Mouse (Mus musculus) hindbrain, embryonic 13.5 days (tissue): ENCODE results near the gene Ppfibp1. TPM values are rescaled to one million over a fixed set of nuclear protein-coding genes. Genes with fewer than 3 reads are reported as not detected.

Experiments
- ATAC-seq: fragments of 200-750 bp; cut with Nextera tagmentation; 2 replicates; pipeline ENCODE4 v1.8.0; 2017; ENCODE audit warnings: moderate TSS enrichment; ENCODE audit not compliant: low FRiP score
- H3K27ac ChIP-seq: fragments of 300-500 bp; sonication (generic); 2 replicates; pipeline ENCODE4 v1.5.1; 2015; ENCODE audit warnings: inconsistent platforms, mild to moderate bottlenecking, moderate library complexity
- H3K27me3 ChIP-seq: fragments of 300-500 bp; sonication (generic); 2 replicates; pipeline ENCODE4 v1.6.1; 2015; ENCODE audit warnings: mild to moderate bottlenecking, inconsistent platforms
- H3K36me3 ChIP-seq: fragments of 300-500 bp; sonication (generic); 2 replicates; pipeline ENCODE4 v1.6.1; 2015; ENCODE audit warnings: mild to moderate bottlenecking, inconsistent platforms
- H3K4me1 ChIP-seq: fragments of 300-500 bp; sonication (generic); replicated peaks from 2 replicates; pipeline ENCODE4 v1.6.1; 2015; ENCODE audit warnings: inconsistent platforms
- H3K4me2 ChIP-seq: fragments of 300-500 bp; sonication (generic); 2 replicates; pipeline ENCODE4 v1.6.1; 2015; ENCODE audit warnings: inconsistent platforms, mild to moderate bottlenecking, moderate library complexity
- H3K4me3 ChIP-seq: fragments of 300-500 bp; sonication (generic); 2 replicates; pipeline ENCODE4 v1.5.1; 2015; ENCODE audit warnings: mild to moderate bottlenecking, inconsistent platforms
- H3K9ac ChIP-seq: fragments of 300-500 bp; sonication (generic); 2 replicates; pipeline ENCODE4 v1.6.1; 2015; ENCODE audit warnings: mild to moderate bottlenecking, inconsistent platforms
- H3K9me3 ChIP-seq: fragments of 300-500 bp; sonication (generic); 2 replicates; pipeline ENCODE4 v1.6.1; 2016; ENCODE audit warnings: inconsistent platforms
- whole genome bisulfite sequencing: fragments of 180-500 bp; shearing (Covaris S2); methylation state at CpG from one replicate; pipeline ENCODE4 v1.1.7; 2015; 5-methylcytosine and 5-hydroxymethylcytosine counted together
- polyA plus RNA-seq: library from polyadenylated mRNA; unstranded; fragments of >200 nt; fragmentation: Nextera tagmentation; extraction: Ambion mirVana; gene quantifications from 2 replicates; pipeline ENCODE4 v1.2.1, GENCODE M21; 2015

Gene Ppfibp1
- polyA plus RNA-seq: 14.7 and 16.9 TPM in 2 replicates

GRCm38 (mm10) chr6:146887958-146888659 is at the start of gene Ppfibp1:
Ppfibp1 (plus strand) TSS chr6:146888487.
- 0 out of 2 replicates have a peak within 1 kb of the TSS, but pooled peaks have one; percentile 42 for H3K27ac ChIP-seq

GRCm38 (mm10) chr6:146838863-146839262 is 49.4 kb upstream of the Ppfibp1 start:
- Histone ChIP-seq H3K9ac (no peak overlapping the region), H3K4me2 (no peak overlapping the region), H3K4me1 (0 out of 2 replicates have a peak, but pooled peaks cover 5% of the 10 kb centered on the region), H3K9me3 (no peaks in the 10 kb centered on the region), H3K27ac (no peak overlapping the region), H3K27me3 (no peaks in the 10 kb centered on the region), H3K36me3 (no peaks in the 10 kb centered on the region), H3K4me3 (no peak overlapping the region)
- no peak for ATAC-seq
- 96% methylated on average over 4 of the region's 4 CpGs for WGBS

More at GRCm38 (mm10) chr6:146887958-146888659, at the start of gene Ppfibp1:
- under 1% methylated on average over 56 of the region's 80 CpGs for WGBS
- H3K4me3 ChIP-seq: peak within 1 kb of the TSS; percentile 69
- H3K9ac ChIP-seq: peak within 1 kb of the TSS; percentile 80
- H3K36me3 ChIP-seq: no peaks in the 10 kb centered on the region
- ATAC-seq: peak; percentile 97
- no peaks in the 10 kb centered on the region for H3K9me3 ChIP-seq
- peaks cover 20% of the 10 kb centered on the region; the same call in 1 of the 2 replicates for H3K4me1 ChIP-seq
- H3K4me2 ChIP-seq: peak within 1 kb of the TSS; percentile 79
- H3K27me3 ChIP-seq: peaks cover 15% of the 10 kb centered on the region

- no peak for ATAC-seq
- no peaks in the 10 kb centered on the region for H3K36me3 ChIP-seq
- no peak overlapping the region for H3K9ac ChIP-seq
- H3K9me3 ChIP-seq: no peaks in the 10 kb centered on the region
- no peak overlapping the region for H3K4me2 ChIP-seq
- H3K4me3 ChIP-seq: no peak overlapping the region
- 0 out of 2 replicates have a peak, but pooled peaks cover 4% of the 10 kb centered on the region for H3K4me1 ChIP-seq
- no peaks in the 10 kb centered on the region for H3K27me3 ChIP-seq
- H3K27ac ChIP-seq: no peak overlapping the region
- 82% methylated on average over 6 of the region's 6 CpGs for WGBS
Observed at GRCm38 (mm10) chr6:146844867-146845266, 43.4 kb upstream of the Ppfibp1 start.

- Histone ChIP-seq H3K36me3 (no peaks in the 10 kb centered on the region), H3K9ac (no peak overlapping the region), H3K4me3 (no peak overlapping the region), H3K4me2 (no peak overlapping the region), H3K4me1 (0 out of 2 replicates have a peak, but pooled peaks cover 4% of the 10 kb centered on the region), H3K27me3 (no peaks in the 10 kb centered on the region), H3K9me3 (no peaks in the 10 kb centered on the region), H3K27ac (no peak overlapping the region)
- ATAC-seq: no peak
- 74% methylated on average over 5 of the region's 5 CpGs for WGBS
Observed at GRCm38 (mm10) chr6:146845347-146845746, 42.9 kb upstream of the Ppfibp1 start.

GRCm38 (mm10) chr6:146845961-146846750 is 42.1 kb upstream of the Ppfibp1 start:
- Histone ChIP-seq H3K4me1 (0 out of 2 replicates have a peak, but pooled peaks cover 4% of the 10 kb centered on the region), H3K4me2 (no peak overlapping the region), H3K36me3 (no peaks in the 10 kb centered on the region), H3K27me3 (no peaks in the 10 kb centered on the region), H3K9ac (no peak overlapping the region), H3K27ac (no peak overlapping the region; the same call in 1 of the 2 replicates), H3K9me3 (no peaks in the 10 kb centered on the region), H3K4me3 (no peak overlapping the region)
- 72% methylated on average over 15 of the region's 15 CpGs for WGBS
- ATAC-seq: peak; percentile 43; the same call in 1 of the 2 replicates

- no peak overlapping the region for H3K9ac ChIP-seq
- 0 out of 2 replicates have a peak, but pooled peaks cover 4% of the 10 kb centered on the region for H3K4me1 ChIP-seq
- WGBS: 81% methylated on average over 3 of the region's 3 CpGs
- ATAC-seq: no peak
- no peaks in the 10 kb centered on the region for H3K9me3 ChIP-seq
- H3K4me3 ChIP-seq: no peak overlapping the region
- no peaks in the 10 kb centered on the region for H3K27me3 ChIP-seq
- H3K4me2 ChIP-seq: no peak overlapping the region
- no peak overlapping the region for H3K27ac ChIP-seq
- H3K36me3 ChIP-seq: no peaks in the 10 kb centered on the region
Observed at GRCm38 (mm10) chr6:146847402-146847801, 40.9 kb upstream of the Ppfibp1 start.

GRCm38 (mm10) chr6:146848281-146848680 is 40.0 kb upstream of the Ppfibp1 start:
- Histone ChIP-seq H3K4me1 (0 out of 2 replicates have a peak, but pooled peaks cover 4% of the 10 kb centered on the region), H3K9me3 (no peaks in the 10 kb centered on the region), H3K36me3 (no peaks in the 10 kb centered on the region), H3K4me3 (no peak overlapping the region), H3K9ac (no peak overlapping the region), H3K27me3 (no peaks in the 10 kb centered on the region), H3K4me2 (no peak overlapping the region), H3K27ac (no peak overlapping the region)
- 93% methylated on average over 3 of the region's 3 CpGs for WGBS
- no peak for ATAC-seq

GRCm38 (mm10) chr6:146850050-146850449 is 38.2 kb upstream of the Ppfibp1 start, which contains the start of gene Smco2:
Smco2 (plus strand) TSS chr6:146850104.
- Histone ChIP-seq H3K27me3 (no peaks in the 10 kb centered on the region), H3K4me2 (no peak within 1 kb of the TSS), H3K4me3 (no peak within 1 kb of the TSS), H3K27ac (no peak within 1 kb of the TSS), H3K4me1 (0 out of 2 replicates have a peak, but pooled peaks cover 3% of the 10 kb centered on the region), H3K9ac (no peak within 1 kb of the TSS), H3K36me3 (no peaks in the 10 kb centered on the region), H3K9me3 (no peaks in the 10 kb centered on the region)
- WGBS: 70% methylated on average over 4 of the region's 4 CpGs
- ATAC-seq: no peak

GRCm38 (mm10) chr6:146851916-146852315 is 36.4 kb upstream of the Ppfibp1 start:
- H3K36me3 ChIP-seq: no peaks in the 10 kb centered on the region
- no peak for ATAC-seq
- no peaks in the 10 kb centered on the region for H3K27me3 ChIP-seq
- H3K9ac ChIP-seq: no peak overlapping the region
- H3K4me2 ChIP-seq: no peak overlapping the region
- WGBS: 90% methylated on average over 3 of the region's 3 CpGs
- H3K27ac ChIP-seq: no peak overlapping the region
- H3K4me3 ChIP-seq: no peak overlapping the region
- H3K4me1 ChIP-seq: no peaks in the 10 kb centered on the region
- H3K9me3 ChIP-seq: no peaks in the 10 kb centered on the region

GRCm38 (mm10) chr6:146852739-146853138 is 35.5 kb upstream of the Ppfibp1 start:
- Histone ChIP-seq H3K9ac (no peak overlapping the region), H3K4me3 (no peak overlapping the region), H3K4me1 (no peaks in the 10 kb centered on the region), H3K27me3 (no peaks in the 10 kb centered on the region), H3K9me3 (no peaks in the 10 kb centered on the region), H3K36me3 (no peaks in the 10 kb centered on the region), H3K27ac (no peak overlapping the region), H3K4me2 (no peak overlapping the region)
- WGBS: 87% methylated on average over 4 of the region's 4 CpGs
- ATAC-seq: no peak

- H3K9me3 ChIP-seq: no peaks in the 10 kb centered on the region
- H3K4me2 ChIP-seq: no peak overlapping the region
- H3K27ac ChIP-seq: no peak overlapping the region
- no peak overlapping the region for H3K4me3 ChIP-seq
- no peaks in the 10 kb centered on the region for H3K27me3 ChIP-seq
- ATAC-seq: no peak
- no peaks in the 10 kb centered on the region for H3K36me3 ChIP-seq
- H3K9ac ChIP-seq: no peak overlapping the region
- no peaks in the 10 kb centered on the region for H3K4me1 ChIP-seq
- 93% methylated on average over 9 of the region's 9 CpGs for WGBS
Observed at GRCm38 (mm10) chr6:146855185-146855584, 33.1 kb upstream of the Ppfibp1 start.

GRCm38 (mm10) chr6:146857386-146857785 is 30.9 kb upstream of the Ppfibp1 start:
- Histone ChIP-seq H3K4me3 (no peak overlapping the region), H3K27ac (no peak overlapping the region), H3K27me3 (no peaks in the 10 kb centered on the region), H3K36me3 (no peaks in the 10 kb centered on the region), H3K4me1 (no peaks in the 10 kb centered on the region), H3K9ac (no peak overlapping the region), H3K4me2 (no peak overlapping the region), H3K9me3 (no peaks in the 10 kb centered on the region)
- 96% methylated on average over 2 of the region's 2 CpGs for WGBS
- no peak for ATAC-seq
